Mouse (Mus musculus) liver, embryonic 14.5 days (tissue): ENCODE measurements around the gene Gm10142.
"Not testable (repeated sequence)": the region's sequence is repeated elsewhere in the genome, so short reads cannot be mapped to it uniquely, and the experiment has no call there.

Experiments used
- CTCF ChIP-seq: IDR thresholded peaks from 2 replicates; pipeline ENCODE4 v1.5.1; 2016; ENCODE audit warnings: antibody characterized with exemption, low read depth, control low read depth
- EP300 ChIP-seq: IDR thresholded peaks from 2 replicates; pipeline ENCODE4 v1.6.1; 2016; ENCODE audit warnings: antibody characterized with exemption, low read depth

- not testable (repeated sequence) for TF ChIP-seq CTCF, EP300
Observed at GRCm38 (mm10) chr10:77741924-77742688, 26.5 kb downstream of the Gm10142 start, which contains the start of gene Gm18596.
